Mouse (Mus musculus) mouse embryonic stem cell (cell line): ENCODE measurements around the gene Klhl29.

ENCODE experiments used
- in situ Hi-C, 2 experiments: fragments of 300-500 bp; cut with MboI; formaldehyde crosslinking; loops; 1 replicate in 1 of 2; 3 replicates in 1 of 2; pipeline ENCODE4 v1.14.3; 2019 to 2020; ENCODE audit warnings: low sequenced_read_pairs in 2 of 2, low pct_unique_long_range_greater_than_20kb in 1 of 2, mixed read lengths in 1 of 2; ENCODE audit not compliant: unreplicated experiment in 1 of 2

The Klhl29 gene

DNA sequence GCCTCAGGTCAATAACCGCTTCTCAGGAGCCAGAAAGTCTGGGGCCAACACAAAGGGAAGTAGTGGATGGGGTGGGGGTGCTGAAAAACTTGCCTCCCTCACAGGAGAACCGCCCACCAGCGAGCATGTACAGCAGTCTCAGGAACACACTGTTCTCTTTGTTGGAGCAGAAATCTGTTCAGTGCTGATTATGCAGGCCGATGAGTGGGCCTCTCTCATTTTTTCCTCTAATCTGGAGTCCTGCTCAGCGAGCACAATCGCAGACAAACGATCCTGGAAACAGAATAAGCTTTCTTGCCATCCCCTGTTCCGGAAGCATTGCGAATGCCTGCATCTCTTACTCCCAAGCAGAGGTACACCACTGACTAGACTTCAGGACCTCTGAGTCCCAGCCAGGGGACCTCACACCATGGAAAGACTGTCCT, 107.3 kb downstream of the Klhl29 start:
- in situ Hi-C loops, result no loop called here

DNA sequence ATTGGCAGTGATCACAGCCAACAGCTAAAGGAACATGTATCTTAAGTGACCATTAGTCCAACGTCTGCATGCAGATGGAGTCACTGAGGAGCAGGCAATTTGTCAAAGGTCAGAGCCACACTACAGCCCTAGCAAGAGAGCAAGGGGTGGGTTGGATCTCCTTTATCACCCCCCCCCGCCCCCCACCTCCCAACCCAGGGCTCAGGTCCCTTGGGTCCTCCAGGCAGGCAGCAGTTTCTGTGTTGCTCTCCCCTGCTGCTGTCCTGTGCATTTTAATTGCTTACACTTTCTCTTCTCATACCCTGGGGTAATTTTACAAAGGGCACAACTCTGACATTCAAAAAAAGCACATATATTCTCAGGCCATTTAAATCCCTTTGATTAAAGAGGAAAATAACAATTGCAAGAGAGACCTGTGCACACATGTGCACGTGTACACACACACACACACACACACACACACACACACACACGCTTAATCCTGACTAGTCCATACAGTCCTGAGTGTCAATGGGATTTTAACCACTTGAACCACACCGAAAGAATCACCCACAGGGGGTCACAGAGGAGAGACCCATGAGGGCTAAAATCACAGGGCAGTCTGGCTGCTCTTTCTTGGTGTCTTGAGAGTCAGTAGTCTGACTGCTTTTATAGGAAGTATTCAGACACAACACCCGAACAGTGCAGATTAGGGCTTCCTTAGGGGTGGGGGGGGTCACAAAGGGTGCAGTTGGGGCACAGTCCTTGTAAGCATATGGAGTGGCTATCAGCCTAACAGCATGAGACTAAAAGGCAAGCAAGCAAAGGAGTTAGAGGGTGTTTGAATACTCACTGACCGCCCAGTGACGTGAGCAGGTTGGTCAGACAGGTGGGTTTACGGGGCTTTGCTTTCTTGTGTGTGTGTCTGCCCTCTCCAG, 108.0 kb downstream of the Klhl29 start:
- in situ Hi-C loops, result no loop called here

- in situ Hi-C loops, result no loop called here
These were observed 108.7 kb downstream of the Klhl29 start for GRCm38 (mm10) chr12:5266773-5267172.

DNA sequence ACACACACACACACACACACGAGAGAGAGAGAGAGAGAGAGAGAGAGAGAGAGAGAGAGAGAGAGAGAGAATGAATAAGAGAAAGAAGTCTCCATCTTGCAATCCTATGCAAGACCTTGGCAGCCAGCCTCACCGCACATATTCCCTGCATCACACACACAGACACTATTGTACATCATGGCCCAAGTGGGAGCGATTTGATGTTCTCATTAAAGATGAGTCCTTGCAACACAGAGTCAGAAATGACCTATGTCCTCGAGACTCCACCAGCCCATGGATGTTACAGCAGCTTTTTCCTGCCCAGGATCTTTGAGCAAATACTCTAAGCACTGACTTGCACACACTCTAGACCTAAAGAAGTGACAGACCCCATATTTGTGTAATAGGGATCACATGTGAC, 114.0 kb downstream of the Klhl29 start:
- in situ Hi-C loops, result no loop called here

- in situ Hi-C loops, result no loop called here
These were observed 116.7 kb downstream of the Klhl29 start for GRCm38 (mm10) chr12:5258779-5259178.

- in situ Hi-C loops, result no loop called here
These were observed 118.3 kb downstream of the Klhl29 start for GRCm38 (mm10) chr12:5257174-5257573.

DNA sequence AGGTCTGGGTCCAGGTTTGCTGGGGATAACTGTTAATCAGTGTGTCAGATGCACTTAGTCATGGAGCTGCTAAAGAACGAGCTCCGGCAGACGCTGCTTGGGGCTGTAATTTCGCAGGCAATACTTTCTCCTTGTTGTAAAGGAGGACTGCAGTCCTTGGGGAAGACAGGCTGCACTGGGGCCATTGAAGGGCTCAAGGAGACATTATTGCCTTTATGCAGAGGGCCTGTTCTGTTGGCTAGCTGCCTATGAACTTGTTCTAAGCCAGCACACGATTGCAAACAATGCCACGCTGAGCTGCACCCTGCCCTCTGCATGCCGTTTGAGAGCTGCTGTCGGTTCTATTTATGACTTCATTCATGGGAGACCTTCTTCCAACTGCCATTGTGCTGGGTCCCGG, 120.4 kb downstream of the Klhl29 start:
- in situ Hi-C loops, result no loop called here

DNA sequence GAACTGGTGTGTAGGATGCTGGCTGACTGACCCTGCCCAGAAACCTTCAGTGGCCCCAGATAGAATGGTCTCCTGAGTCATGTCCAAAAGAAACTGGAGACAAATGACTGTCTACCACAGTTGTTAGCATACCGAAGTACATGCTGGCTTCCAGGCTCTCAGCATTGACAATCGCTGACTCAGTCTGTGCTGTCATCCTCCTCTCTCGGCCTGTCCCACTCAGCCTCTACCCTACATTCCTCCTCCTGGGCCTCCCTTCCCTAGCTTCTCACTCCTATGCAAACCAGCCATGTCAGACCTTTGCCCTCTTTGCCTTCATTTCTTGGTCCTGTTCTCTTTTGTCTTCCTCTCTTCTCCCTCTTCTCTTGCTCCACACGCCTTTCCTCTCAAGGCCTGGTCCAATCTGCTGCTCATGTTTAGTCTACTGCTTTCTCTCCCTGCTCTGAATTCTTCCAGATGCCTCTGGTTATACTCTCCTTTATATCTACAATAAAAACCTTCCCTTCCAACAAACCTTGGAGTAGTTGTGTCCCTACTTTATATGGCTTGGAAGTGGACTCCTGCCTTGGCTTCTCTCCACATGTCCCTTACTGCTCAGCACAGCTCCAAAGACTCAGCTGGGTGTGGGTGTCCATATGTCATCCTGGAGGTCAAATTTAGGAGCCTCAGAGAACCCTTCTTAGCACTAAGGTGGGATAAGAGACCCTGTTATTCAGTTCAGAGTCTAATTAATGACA, 121.1 kb downstream of the Klhl29 start:
- in situ Hi-C loops, result no loop called here

DNA sequence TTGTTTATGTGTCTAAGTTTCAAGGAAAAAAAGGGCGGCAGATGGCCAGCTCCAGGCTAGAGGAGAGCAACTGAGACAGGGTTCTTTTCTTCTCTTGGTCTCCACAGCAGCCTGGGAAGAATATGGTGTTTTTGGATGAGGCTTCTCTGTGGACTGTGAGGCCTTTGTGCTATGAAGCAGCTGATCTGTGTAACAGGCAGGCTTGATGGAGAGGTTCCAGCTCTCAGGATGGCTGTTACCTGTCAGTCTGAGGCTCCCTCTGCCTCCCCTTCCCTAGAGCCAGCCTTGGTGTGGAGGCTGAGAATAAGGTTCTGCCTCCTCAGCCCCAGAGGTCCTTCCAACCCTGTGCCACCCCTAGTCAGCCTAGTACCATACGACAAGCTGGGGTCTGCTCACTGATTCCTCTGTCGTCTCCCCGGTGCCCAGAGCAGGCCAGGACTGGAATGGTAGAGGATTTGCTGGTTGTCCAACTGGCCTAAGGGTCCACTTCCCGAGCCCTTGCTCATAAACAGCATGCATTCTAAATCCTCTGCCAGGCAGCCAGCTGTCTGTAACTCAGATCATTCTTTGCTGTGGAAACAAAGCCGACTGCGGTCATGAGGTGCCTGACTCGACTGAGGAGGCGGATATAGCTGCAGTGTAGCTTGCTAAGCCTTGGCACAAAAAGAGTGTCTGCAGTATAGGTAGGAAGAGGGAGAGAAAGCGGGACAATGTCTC, 122.0 kb downstream of the Klhl29 start:
- in situ Hi-C loops, result no loop called here

GRCm38 (mm10) chr12:5252569-5252968, 122.9 kb downstream of the Klhl29 start:
- in situ Hi-C loops, result no loop called here

DNA sequence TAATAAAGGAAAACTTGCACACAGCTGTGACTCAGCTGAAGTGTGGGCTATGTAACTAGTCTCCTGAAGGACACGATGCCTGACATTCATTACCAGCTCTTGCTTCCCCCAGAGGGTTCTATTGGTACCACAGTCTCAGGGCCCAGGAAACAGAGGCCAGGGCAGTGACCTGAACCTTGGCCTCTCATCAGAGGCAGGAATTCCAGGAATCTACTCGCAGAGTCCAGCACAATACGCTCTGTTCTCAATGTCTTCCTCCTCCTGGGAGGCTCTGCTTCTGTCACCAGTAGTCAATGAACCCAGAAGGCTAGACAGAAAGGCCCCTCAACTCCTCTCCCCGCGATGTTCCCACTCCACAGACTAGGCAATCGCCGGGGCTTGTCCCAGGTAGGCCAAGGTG, 125.4 kb downstream of the Klhl29 start:
- in situ Hi-C loops, result no loop called here

- in situ Hi-C loops, result no loop called here
These were observed 126.4 kb downstream of the Klhl29 start for GRCm38 (mm10) chr12:5249068-5249467.

GRCm38 (mm10) chr12:5247505-5247904, 128.0 kb downstream of the Klhl29 start:
- in situ Hi-C loops, result no loop called here

GRCm38 (mm10) chr12:5246721-5247341, 128.7 kb downstream of the Klhl29 start:
- in situ Hi-C loops, result no loop called here

DNA sequence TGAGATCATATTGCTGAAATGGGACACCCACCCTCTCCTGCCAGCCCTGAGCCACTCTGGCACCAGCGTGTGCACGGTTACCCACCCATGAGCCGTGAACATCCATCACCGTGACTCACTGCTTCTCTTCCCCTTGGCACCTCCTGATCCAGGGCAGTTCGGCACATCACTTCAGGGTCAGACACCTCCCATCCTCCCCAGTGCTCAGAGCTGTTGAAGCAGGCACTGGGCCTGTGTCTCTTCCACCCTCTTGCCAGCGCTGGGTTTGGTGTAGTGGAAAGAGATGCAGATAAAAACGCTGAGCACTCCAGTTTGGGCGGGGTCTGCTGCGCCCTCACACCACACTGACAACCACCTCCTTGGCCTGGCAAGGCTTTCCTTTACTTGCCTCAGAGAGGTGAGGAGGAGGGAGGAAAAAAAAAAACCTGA, 129.3 kb downstream of the Klhl29 start:
- in situ Hi-C loops, result no loop called here

DNA sequence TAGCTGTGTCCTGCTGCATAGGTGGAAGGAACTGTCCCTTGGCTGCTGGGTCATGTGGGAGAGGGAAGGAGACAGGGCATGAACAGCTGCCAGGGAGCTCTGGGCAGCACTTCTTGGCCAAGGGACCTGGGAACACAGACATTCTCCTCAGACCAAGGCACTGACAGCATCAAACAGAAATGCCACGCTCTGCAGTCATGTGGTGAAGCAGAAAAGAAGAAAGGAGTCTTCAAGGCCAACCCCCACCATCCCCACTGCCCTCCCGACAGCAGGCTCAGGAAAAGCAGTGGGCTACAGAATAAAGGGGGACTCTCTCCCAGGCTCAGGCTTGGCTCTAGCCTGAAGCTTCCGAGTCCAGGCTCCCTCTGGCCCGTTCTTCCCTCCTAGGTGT, 130.3 kb downstream of the Klhl29 start:
- in situ Hi-C loops, result no loop called here

GRCm38 (mm10) chr12:5244431-5245206, 130.9 kb downstream of the Klhl29 start:
- in situ Hi-C loops, result no loop called here

DNA sequence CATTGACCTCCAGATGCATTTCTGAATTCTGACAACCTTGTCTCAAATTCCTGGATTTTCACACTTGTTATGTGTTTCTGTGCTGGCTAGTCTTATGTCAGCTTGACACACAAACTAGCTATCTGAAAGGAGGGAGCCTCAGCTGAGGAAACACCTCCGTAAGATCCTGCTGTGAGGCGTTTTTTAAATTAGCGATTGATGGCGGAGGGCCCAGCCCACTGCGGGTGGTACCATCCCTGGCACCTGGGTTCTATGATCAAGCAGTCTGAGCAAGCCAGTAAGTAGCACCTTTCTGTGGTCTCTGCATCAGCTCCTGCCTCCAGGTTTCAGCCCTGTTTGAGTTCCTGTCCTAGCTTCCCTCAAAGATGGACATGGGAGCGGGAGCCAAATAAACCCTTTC, 131.6 kb downstream of the Klhl29 start:
- in situ Hi-C loops, result no loop called here
